Mouse (Mus musculus) G1E-ER4 (cell line): ENCODE measurements around the gene Wipi2. TPM values are rescaled to one million over a fixed set of nuclear protein-coding genes. Genes with fewer than 3 reads are reported as not detected.

Source experiments
- GATA1 ChIP-seq: IDR thresholded peaks from one replicate; pipeline ENCODE4 v1.8.0; 2012; ENCODE audit warnings: low read length, inconsistent platforms
- polyA plus RNA-seq: library from polyadenylated mRNA; stranded (reverse); fragments of >175 nt; gene quantifications from 2 replicates; pipeline ENCODE4 v1.2.3, GENCODE M21; 2012

Gene Wipi2
- polyA plus RNA-seq, 1 experiment = 13.3 TPM

DNA sequence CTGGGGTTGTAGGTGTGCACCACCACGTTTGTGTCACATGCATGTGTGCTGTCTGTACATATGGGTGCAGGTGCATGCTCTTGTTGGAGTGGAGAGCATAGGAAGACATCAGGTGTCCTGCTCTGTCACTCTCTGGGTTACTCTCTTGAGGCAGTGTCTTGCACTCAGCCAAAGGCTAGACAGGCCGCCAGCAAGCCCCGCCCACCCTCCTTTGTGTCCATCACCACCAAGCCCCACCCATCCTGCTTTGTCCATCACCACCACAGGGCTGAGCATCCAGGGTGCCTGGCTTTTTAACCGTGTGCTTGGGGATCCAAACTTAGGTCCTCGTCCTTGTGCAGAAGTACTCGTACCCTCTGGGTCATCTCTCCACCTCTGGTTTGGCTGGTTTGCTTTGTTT lies 68.8 kb downstream of the Wipi2 start:
- TF ChIP-seq GATA1 = no peak

- no peak for TF ChIP-seq GATA1
These were observed 69.4 kb downstream of the Wipi2 start for GRCm38 (mm10) chr5:142696865-142697264.

- no peak for TF ChIP-seq GATA1
These were observed 70.2 kb downstream of the Wipi2 start for GRCm38 (mm10) chr5:142697742-142698141.

- TF ChIP-seq GATA1 = no peak
These were observed 73.5 kb downstream of the Wipi2 start for GRCm38 (mm10) chr5:142700842-142701589.

DNA sequence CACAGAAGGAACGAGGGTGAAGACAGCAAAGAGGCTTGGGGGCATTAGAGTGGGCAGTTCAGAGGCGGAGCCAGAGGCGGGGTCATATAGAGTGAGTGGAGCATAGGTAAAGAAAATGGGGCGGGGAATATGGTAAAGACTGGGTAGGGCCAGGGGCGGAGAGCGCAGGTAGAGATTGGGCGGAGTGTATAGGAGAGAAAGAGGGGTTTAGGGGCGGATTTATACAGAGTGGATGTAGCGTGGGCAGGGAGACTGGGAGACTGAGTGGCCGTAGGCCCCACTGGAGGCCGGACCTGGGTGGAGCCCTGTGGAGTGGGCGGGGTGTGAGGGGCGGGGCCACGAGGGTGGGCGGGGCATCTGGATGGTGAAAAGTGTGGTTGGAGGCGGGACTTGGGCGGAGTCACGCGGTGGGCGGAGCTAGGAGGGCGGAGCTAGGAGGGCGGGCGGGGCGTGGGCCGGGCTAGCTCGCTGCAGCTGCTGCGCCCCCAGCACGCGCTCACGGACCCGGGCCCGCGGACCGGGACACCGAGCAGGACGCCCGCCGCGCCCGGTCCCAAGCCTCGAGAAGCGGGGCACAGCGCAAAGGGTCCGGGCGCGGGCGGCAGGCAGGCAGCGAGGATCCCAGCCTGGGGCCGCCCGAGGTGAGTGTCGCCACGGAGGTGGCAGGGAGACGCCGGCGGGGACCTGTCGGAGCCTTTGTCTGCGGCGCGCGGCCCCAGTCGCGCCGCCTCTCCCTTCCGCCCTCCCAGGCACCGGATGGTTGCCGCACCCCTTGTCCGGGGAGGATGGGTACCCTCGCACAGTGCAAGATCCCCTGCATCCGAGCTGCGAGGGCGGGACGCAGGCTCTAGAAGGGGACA lies 74.4 kb downstream of the Wipi2 start:
- TF ChIP-seq GATA1 = no peak

GRCm38 (mm10) chr5:142702511-142703138 lies 75.1 kb downstream of the Wipi2 start:
- TF ChIP-seq GATA1 = no peak

- no peak for TF ChIP-seq GATA1
These were observed 76.1 kb downstream of the Wipi2 start for GRCm38 (mm10) chr5:142703569-142703968.

GRCm38 (mm10) chr5:142707709-142708108 lies 80.2 kb downstream of the Wipi2 start:
- TF ChIP-seq GATA1 = no peak

- no peak for TF ChIP-seq GATA1
These were observed 81.9 kb downstream of the Wipi2 start for GRCm38 (mm10) chr5:142709436-142709835.

DNA sequence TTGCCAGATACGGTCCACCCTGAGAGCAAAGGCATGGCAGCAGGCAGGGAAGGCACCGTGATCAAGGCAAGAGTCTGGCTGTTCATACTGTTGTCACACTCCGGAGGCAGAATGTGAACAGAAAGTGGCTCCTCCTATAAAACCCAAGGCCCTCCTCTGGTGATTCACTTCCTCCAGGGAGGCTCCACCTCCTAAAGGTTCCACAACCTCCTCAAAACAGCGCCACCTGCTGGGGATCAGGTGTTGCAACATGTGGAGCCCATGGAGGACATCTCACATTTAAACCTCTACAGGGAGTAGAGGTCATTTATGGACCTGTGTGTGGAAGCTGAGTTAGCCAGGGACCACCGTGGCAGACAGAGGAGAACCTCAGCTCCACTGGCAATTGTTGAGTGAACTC lies 84.9 kb downstream of the Wipi2 start:
- TF ChIP-seq GATA1 = no peak

DNA sequence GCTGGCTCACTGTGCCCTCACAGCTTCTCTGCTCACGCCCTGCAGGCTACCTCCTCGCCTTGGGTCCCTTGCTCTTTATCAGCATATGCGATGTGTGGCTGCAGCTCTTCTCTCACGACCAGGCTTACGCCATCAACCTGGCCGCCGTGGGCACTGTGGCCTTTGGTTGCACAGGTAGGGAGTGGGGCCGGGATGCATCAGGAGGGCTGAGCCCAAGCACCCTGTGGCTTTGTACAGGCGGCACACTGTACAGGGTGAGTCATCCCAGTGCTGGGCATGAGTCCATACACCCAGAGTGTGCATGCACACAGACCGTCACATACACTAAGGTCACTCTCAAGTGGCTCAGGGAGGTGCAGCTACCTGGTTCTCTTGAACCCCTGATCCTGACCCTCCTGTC lies 86.5 kb downstream of the Wipi2 start:
- no peak for TF ChIP-seq GATA1

- TF ChIP-seq GATA1 = no peak
These were observed 87.6 kb downstream of the Wipi2 start for GRCm38 (mm10) chr5:142715059-142715458.

DNA sequence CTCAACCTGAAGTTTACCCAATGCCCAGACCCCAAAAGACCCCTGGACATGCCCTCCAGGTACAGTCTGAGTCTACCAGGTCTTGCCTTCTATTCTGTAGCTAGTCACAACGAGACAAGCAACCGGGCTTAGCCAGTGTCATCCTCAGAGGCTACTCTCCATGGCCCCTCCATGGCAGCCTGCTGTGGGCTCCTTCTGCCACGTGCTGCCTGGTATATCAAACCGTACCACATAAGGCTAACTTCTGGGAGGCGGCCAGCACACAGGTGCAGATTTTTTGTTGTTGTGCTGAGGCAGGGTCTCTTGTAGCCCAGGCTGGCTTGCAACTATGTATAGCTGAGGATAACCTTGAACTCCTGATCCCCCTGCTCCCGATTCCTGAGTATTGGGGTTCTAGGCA lies 88.6 kb downstream of the Wipi2 start:
- TF ChIP-seq GATA1 = no peak

DNA sequence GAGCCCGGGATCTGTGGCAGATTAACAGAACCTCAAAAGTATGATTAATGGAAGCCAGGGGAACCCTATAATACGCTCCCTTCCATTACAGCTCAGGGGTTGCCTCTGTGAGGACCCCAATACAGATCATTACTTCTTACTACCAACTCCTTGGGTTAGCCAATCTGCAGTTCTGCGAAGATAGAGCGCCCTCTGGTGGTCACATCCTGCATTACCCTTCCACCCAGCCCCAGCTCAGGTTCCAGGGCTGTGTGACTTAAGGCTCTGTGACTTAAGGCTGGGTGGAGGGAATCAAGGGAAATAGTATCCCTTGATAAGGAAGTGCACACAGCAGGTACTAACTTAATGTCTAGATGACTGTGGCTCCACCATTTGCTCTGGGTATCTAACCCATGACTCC lies 90.5 kb downstream of the Wipi2 start:
- no peak for TF ChIP-seq GATA1

- no peak for TF ChIP-seq GATA1
These were observed 91.0 kb downstream of the Wipi2 start for GRCm38 (mm10) chr5:142718486-142718885.

GRCm38 (mm10) chr5:142719897-142720296 lies 92.4 kb downstream of the Wipi2 start:
- TF ChIP-seq GATA1 = no peak

Other genes starting within 250 kb of the Wipi2 start
- 36.4 and 38.1 TPM in 2 replicates for gene Foxk1, start 226.2 kb upstream of the Wipi2 start, polyA plus RNA-seq
- 27.9 and 33.3 TPM in 2 replicates for gene Ap5z1, start 163.8 kb upstream of the Wipi2 start, polyA plus RNA-seq
- gene Papolb, start 97.6 kb upstream of the Wipi2 start, polyA plus RNA-seq = not detected in 2 replicates
- not detected in 2 replicates for gene Radil, start 76.6 kb upstream of the Wipi2 start, polyA plus RNA-seq
- gene Mmd2, start 18.9 kb upstream of the Wipi2 start, polyA plus RNA-seq = not detected in 2 replicates
- not detected in 2 replicates for gene Slc29a4, start 64.8 kb downstream of the Wipi2 start, polyA plus RNA-seq
- gene Tnrc18, start 190.0 kb downstream of the Wipi2 start, polyA plus RNA-seq = 5.1 and 5.8 TPM in 2 replicates